Mouse (Mus musculus): ENCODE data around the gene Btbd35f16. TPM values are rescaled to one million over a fixed set of nuclear protein-coding genes. Genes with fewer than 3 reads are reported as not detected.

Btbd35f16 gene
- not detected for total RNA-seq (2023)

DNA sequence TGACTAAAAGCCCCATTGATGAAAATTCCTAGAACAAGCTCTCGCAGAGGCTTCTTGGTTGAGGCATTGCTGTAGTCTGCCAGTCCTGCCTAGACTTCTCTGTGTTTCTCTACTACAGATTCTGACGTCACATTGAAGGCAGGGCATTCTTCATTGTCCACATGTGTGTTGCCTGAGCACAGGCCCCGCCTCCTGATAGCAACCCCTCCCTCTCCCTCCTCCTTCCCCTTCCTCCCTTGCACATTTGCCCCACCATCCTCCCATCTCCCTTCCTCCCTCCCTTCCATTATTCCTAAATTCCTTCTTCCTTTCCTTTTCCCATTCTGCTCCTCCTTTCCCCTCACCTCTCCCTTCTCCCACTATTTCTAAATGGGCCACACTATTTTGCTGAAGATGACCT, at the start of gene Btbd35f16:
TSS of gene Btbd35f16 (minus strand) at position 101 of the 400 bp plus-strand sequence.

Other genes with a start within 250 kb of the Btbd35f16 start
- not detected for gene Btbd35f10, start 204.1 kb downstream of the Btbd35f16 start, total RNA-seq (2023)
- not detected for gene Btbd35f3, start 80.7 kb upstream of the Btbd35f16 start, total RNA-seq (2023)
- gene Btbd35f28, start 239.6 kb upstream of the Btbd35f16 start, total RNA-seq (2023) = not detected

Measured in T-cell, adult 66 days (primary cell).